In genomic region chr3:94837183-94837890, GRCm38 (mm10) we compare ENCODE assay signal across 8 mouse cellular contexts. TPM values are rescaled to one million over a fixed set of nuclear protein-coding genes. Genes with fewer than 3 reads are reported as not detected.
DNase-seq lines count a peak whose midpoint lies in the region; ATAC-seq and TF ChIP-seq lines count a peak whose summit lies in the region.

Gene Pogz, plus strand, starts transcription at chr3:94837567.

- in situ Hi-C loops in Patski (cut with MboI; ENCODE audit: low pct_unique_long_range_greater_than_20kb): no loop called here

- peak within 1 kb of the TSS; percentile 100 for H3K27ac ChIP-seq in hindbrain, embryonic 13.5 days

- TF ChIP-seq CTCF in Patski (IDR thresholded peaks at IDR 0.05): no peak

- no peaks in the 10 kb centered on the region for H3K36me3 ChIP-seq in hindbrain, embryonic 13.5 days

- peak; percentile 70 for ATAC-seq in Patski
- peak; percentile 93 for ATAC-seq in hindbrain, embryonic 13.5 days (ENCODE audit: low FRiP score)

- peak within 1 kb of the TSS; percentile 86 for H3K9ac ChIP-seq in hindbrain, embryonic 13.5 days

- H3K4me2 ChIP-seq in hindbrain, embryonic 13.5 days: peak within 1 kb of the TSS; percentile 79

- H3K4me3 ChIP-seq in hindbrain, embryonic 13.5 days: peak within 1 kb of the TSS; percentile 66

- H3K9me3 ChIP-seq in hindbrain, embryonic 13.5 days: no peaks in the 10 kb centered on the region

- H3K4me1 ChIP-seq in hindbrain, embryonic 13.5 days (replicated peaks): peaks cover 26% of the 10 kb centered on the region

- 2% methylated on average over 42 of the region's 57 CpGs for WGBS in hindbrain, embryonic 13.5 days

- POLR2A ChIA-PET in Patski (lab: Charles Lee): interaction anchor here (0.7 to 1.7 kb wide), 4 partner anchors 9 to 364 kb away, joined by 3 to 6 read pairs (median 4); no protein-coding TSS in a partner anchor

- CTCF ChIA-PET in Patski (lab: Charles Lee): interaction anchor here (1.0 to 2.3 kb wide), 6 partner anchors 10 to 381 kb away, joined by 3 to 10 read pairs (median 3); no protein-coding TSS in a partner anchor

- H3K27me3 ChIP-seq in Patski: no peaks in the 10 kb centered on the region
- peaks cover 12% of the 10 kb centered on the region; the same call in 1 of the 2 replicates for H3K27me3 ChIP-seq in hindbrain, embryonic 13.5 days

- peak; percentile 97 for DNase-seq in Patski (ENCODE audit: low read depth, low spot score)
- DNase-seq in cerebellum, postnatal 14 days: peak; percentile 96
- DNase-seq in frontal cortex, postnatal 14 days (ENCODE audit: low spot score in 2 of 2): peak; percentile 93
- peak; percentile 80 to 85 for DNase-seq in layer of hippocampus, postnatal 25 days (ENCODE audit: extremely low spot score in 1 of 2, low spot score in 1 of 2)
- DNase-seq in lung, postnatal 25 days (ENCODE audit: low spot score): peak; percentile 97
- peak; percentile 96 for DNase-seq in retina, embryonic 14.5 days (ENCODE audit: low spot score)
- peak; percentile 95 for DNase-seq in thymus, postnatal 4 days

RNA-seq across cellular contexts. Expression of gene Pogz, which starts in this region (rescaled TPM):
- polyA plus RNA-seq in Patski (2021): 32.8 TPM
- polyA plus RNA-seq in hindbrain, embryonic 13.5 days (2015; fragmentation: Nextera tagmentation; extraction: Ambion mirVana): 22.7 and 23.4 TPM in 2 replicates
- total RNA-seq in layer of hippocampus, postnatal 25 days (2021): 10 to 100 TPM; 47.6 to 57.9 TPM

Comparison
In these comparisons a context has a peak if more than half of its experiments do, and no peak if none do; other contexts are left out.
1. Peak in every context shown above with its lines: DNase-seq, ATAC-seq, H3K4me3 ChIP-seq and H3K27ac ChIP-seq.